Mouse (Mus musculus) ZHBTc4 (cell line): ENCODE measurements around the gene Trmt112.

Experiments used
- DNase-seq: peaks from one replicate; pipeline ENCODE4 v3.0.0-alpha.2; 2011; ENCODE audit warnings: low read depth, low spot score

Trmt112 gene

GRCm38 (mm10) chr19:6925307-6925573, 15.7 kb downstream of the Trmt112 start, which contains the start of gene Catsperz:
Gene Catsperz, minus strand, starts transcription at chr19:6925380.
- DNase-seq: no peak

DNA sequence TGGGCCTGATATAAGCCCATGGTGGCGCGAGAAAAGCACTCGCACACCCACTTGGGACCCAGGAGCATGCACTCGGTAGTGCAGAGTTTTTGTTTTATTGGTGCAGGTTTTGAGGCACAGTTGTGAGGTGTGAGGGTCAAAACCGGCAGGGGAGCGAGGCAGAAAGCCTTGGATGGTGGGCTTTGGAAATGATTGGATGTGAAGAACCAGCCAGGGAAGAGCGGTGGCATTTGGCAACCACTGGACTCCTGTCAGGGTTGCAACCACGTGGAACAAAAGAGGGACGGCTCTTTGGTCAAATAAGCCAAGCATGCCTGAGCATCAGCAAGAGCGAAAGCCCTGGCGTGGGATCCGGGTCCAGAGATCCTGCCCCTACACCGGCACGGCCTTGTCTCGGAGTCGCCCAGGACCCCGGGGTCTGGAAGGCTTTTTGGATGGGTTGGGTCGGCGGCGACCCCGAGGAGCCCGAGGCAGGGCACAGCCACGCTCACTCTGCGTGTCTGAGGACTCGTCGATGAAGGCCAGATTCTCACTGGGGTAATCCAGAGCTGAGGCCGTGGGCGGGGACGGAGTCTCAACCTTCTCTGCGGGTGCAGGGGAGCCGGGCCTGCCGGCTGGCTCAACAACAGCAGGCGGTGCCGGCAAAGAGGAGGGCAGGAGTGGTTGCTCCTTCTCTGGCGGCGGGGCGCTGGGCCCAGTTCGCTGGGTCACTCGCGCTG, 16.3 kb downstream of the Trmt112 start:
- DNase-seq: peak; percentile 57

DNA sequence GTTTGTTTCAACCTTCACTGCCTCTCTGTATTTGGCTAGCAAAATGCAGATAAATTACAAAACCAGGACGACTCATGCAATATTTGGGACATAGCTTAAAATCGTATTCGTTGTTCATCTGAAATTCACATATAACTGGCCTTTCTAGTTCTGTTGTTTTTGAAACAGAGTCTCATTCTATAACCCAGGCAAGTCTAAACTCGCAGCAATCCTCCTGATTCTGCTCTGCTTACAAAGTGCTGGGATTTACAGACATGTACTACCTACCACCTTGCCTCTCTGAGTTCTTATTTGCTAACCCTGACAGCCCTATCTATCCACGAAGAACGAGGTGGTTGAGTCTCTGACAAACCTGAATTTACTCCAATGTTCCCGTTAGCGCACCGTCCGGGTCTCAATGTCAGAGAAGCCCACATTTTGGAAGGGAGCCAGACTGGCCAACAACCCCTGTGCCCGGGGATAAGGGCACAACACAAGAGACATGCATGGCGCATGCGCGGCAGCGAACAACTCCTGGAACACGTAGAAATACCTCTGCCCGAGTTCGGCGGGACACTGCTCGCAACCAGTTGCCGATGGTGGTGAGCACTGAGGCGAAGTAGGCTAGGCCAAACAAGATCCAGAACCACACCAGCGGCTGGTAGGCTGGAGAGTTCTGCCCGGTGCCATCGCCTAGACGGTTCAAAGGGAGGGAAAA, 17.2 kb downstream of the Trmt112 start:
- DNase-seq: no peak

DNA sequence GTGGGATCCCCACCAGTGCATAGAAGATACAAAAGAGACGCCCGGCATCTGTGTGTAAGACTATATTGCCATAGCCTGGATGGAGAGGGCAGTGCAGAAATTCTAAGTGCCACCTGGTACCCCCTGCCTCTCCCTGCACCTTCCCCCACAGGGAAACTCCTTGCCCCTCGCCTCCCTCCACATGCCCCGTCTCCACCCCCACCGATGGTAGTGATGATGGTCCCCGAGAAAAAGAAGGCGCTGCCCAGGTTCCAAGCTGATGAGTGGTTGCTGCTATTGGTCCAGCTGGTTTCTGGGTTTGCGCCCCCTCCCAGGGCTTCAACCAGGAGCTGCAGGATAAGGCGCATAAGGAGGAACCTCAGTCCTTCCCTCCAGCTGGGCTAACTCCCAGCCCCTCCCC, 18.6 kb downstream of the Trmt112 start:
- DNase-seq: no peak

DNA sequence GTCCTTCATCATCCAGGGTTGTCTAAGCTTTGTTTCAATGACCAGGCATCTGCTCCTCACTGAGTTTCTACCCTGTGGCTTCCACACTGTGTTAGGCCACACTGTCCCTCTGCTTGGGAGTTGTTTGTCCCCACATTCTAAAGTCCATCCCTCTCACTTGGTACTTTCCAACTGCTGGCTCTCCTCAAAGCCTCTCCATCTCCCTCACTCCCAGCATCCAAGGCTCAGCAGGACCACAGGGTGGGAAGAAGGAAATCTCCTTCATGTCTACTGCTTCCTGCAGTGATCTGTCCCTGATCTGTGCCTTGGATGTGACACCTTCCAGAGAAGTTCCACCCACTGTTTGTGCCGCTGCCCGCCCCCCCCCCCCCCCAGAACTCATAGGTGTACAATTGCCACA, 21.5 kb downstream of the Trmt112 start:
- no peak for DNase-seq

DNA sequence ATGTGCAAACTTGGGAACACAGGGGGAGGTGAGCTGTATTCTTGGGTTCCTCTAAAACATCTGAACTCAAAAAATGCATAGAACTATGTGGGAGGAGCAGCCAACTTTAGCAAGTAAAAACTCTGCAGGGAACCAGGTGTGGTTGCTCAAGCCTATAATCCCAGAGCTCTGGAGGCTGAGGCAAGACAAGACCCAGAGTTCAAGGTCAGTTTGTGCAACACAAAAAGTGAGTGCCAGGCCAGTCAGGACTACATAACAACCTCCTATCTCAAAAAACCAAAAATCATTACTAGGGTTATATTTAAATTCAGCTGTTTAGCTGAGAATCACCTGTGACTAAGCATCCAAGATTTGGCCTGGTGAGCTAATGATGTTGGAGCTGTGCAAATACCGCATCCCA, 22.5 kb downstream of the Trmt112 start:
- no peak for DNase-seq

DNA sequence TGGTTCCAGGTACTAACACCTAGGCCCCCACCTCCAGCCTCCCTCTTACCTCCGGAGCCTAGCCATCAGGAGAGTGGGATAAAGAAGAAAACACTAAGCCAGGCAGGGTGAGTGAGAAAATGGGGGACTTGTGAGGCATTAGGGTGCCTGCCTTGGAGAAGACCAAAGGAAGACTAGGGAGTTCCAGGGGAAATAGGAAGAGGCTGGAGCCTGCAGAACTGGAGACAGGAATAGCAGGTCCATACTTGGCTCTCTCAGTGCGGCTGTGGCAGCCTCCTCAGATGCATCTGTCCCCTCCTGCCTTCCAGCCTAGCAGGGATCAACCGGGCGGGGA, 23.6 kb downstream of the Trmt112 start:
- DNase-seq: no peak

DNA sequence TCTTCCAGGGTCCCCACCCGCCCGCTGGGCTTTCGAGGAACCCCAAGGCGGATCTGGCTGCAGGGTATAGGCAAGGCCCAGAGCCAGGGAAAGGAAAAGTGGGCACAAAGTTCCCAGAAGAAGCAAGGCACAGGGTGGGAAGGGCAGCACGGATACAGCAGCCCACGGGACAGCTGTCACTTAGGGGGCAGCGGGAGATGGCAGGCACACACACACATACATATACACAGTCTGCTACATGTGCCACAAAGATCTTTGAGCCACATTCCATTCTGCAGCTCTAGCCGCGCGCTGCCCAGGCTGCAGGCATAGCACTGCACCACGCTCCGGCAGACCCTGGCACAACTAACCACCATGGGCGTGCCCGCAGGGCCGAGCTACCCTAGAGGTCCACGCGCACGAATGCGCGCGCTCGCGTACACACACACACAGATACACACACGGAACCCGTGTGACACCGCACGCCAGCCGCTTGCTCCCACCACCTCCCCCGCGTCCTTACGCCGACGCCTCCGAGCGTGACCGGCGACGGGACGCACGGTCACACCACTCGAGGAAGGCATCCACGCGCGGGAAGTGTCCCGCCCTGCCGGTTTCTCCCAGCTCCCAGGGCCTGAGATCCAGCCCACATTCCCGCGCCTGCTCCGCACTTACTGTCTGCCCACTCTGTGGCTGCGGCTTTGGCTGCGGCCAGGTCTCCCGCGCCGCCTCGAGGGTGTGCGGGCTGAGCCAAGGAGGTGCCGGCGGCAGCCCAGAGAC, 24.1 kb downstream of the Trmt112 start:
- peak; percentile 51 for DNase-seq

- DNase-seq: no peak
Measured at GRCm38 (mm10) chr19:6934195-6934977, 24.9 kb downstream of the Trmt112 start, which contains the start of gene Kcnk4. Gene Kcnk4, minus strand, starts transcription at chr19:6934515.

- peak; percentile 75 for DNase-seq
Measured at GRCm38 (mm10) chr19:6936299-6936698, 26.8 kb downstream of the Trmt112 start.

DNA sequence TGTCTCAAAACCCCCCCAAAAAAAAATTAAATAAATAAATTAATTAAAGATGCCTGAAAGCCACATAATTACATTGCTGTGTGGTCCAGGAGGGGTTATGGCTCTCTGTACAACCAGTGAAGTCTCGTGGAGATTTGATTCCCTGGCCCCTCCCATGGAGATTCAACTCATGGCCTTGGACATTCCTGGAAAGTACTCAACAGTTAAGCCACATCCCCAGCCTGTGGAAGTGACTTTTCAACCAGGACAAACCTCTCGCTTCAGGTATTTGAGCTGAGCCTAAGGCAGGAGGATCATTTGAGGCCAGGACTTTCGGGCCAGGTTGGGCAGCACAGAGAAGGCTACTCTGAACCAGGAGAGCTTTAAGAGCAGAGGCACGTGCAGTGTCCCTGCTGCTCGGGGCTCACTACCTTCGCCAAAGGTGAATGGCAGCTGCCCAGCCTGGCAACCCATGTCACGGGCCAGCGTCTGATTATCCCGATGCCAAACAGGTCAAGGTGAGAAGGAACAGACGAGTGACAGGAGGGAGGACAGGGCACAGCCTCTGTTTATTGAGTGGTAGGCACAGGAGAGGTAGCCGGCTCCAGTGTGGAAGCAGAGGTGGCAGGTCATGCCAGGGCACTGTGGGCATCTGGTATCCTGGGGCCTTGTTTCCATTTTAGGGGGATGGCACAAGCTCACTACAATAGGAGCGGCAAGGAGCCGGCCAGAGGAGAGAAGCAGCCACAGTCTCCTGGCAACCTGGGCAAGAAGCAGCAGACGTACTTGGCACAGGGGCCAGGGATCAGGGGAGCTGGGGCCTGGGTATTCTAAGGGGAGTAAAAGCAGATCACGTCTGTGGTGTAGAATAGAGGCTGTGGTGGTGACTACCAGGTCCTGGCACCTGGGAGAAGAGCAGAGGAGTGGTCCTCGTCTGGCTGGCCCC, 28.3 kb downstream of the Trmt112 start:
- DNase-seq: no peak

- DNase-seq: no peak
Measured at GRCm38 (mm10) chr19:6939106-6940002, 29.9 kb downstream of the Trmt112 start.

DNA sequence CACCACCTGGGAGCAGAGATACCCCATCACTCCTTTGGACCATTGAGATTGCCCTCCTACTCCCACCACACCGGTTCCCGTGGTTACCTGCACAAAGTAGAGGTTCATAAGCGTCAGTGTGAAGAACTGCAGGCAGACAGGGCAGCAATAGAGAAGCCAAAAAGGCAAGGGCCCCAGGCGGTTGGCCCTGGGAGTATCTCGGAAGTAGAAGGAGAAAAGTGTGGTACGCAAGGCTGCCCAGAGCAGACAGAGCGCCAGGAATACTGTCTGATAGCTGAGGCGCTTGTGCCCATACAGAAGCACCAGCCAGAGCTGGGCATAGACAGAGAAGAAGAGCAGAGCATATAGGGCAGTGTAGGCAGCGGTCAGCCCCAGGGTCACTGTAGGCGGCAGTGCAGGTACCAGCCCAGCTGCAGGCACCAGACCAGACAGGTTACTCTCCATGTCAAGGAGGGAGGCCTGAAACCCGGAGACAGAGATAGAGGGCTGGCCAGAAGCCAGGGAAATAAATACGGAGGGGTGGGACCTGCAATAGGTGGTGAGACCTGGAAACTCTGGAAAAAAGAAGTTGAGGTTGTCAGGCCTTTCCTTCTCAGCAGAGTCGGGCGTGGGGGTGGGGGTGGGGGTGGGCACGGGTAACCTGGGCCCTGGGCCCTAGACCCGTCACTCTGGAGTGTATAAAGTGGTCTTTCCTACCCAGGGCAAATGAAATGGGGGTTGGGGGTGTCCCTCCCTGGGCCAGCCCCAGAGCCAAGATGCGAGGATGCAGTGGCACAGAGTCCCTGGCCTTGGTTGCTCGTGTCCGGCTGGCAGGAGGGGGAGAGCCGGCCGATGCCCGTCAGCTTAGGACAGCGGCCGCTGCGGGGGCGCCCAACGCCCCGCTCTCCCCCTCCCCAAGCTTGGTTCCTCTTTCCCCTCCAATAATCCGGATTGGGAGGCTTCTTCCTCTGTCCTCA, 31.2 kb downstream of the Trmt112 start:
- no peak for DNase-seq

DNA sequence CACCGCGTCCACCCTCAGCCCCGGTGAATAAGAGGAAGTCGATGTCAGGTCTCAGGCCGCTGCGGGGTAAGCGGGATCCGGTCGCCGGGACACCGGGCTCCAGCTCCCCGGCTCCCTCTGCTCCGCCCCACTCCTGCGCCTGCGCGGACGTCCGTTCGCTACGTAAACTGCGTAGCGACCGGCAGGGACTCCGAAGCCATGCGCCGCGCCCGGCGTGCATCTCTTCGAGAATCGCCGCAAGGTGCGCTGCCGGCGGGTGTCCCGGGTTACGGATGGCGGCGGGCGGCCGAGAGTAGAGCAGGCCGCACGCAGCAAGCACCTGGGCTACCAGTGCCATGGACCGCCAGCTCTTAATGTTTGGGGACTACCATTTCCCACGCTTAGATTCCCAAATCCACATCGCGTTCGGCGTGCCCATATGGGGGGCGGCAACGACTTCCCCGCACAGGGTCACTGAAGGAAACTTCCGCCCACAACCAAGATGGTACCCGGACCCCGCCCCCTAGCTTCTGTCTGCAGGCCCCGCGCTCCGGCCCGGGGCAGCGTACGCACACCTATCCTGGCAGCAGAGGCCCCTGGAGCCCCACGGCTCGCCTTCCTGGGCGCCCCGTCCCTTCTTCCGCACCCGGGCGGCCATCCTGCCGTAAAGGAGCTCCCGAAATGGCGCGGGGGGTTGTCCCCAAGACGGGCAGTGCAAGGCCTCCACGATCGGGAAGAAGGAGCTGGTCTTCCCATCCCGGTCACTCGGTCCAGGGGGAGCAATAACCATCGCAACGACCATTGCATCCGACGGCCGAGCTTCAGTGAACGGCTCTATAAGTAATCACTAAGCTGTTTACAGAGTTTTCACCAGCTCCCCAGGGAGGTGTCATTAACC, 32.1 kb downstream of the Trmt112 start, which contains the start of gene Bad:
Gene Bad (plus strand): TSS at position 490 of the 877 bp plus-strand sequence.
- peak; percentile 96 for DNase-seq

DNA sequence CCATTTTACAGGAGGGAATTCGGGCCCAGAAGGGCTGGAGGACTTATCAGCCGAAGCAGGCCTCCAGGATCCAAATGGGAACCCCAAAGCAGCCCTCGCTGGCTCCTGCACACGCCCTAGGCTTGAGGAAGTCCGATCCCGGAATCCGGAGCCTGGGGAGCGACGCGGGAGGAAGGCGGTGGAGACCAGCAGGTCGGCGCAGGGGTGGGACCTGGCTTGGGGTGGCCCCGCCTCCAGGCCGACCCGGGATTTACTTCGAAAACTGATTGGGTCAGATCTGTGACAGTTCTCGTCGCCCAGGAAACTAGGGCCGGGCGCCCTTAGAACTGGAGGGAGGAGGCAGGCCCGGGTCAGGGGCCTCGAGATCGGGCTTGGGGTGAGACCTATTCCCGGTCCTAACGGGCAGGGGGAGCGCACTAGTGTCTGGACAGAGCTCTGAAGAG, 32.8 kb downstream of the Trmt112 start, which contains the start of gene Gpr137:
Gene Gpr137 (minus strand): TSS at position 232 of the 443 bp plus-strand sequence.
- DNase-seq: peak; percentile 97

DNA sequence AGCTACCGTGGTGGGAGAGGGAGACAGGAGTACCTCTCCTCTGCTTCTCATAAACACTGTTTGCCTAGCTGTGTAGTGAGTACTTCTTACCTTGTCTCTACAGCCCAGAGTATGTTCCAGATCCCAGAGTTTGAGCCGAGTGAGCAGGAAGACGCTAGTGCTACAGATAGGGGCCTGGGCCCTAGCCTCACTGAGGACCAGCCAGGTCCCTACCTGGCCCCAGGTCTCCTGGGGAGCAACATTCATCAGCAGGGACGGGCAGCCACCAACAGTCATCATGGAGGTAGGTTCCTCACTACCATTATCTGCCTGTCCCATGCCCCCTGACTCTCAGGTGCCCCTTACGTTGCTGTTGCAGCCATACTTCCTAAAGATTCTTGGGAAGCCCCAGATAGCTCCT, 33.3 kb downstream of the Trmt112 start:
- DNase-seq: no peak

GRCm38 (mm10) chr19:6943709-6944108, 34.2 kb downstream of the Trmt112 start:
- DNase-seq: no peak
